Mouse (Mus musculus): ENCODE measurements around the gene Agbl4. TPM values are rescaled to one million over a fixed set of nuclear protein-coding genes. Genes with fewer than 3 reads are reported as not detected.
A peak's percentile ranks its signal among the peaks of the same experiment; 100 is the strongest.

Gene Agbl4
- total RNA-seq, 2 experiments from 2014 or later, result 4.6 to 5.2 TPM

GRCm38 (mm10) chr4:111546009-111546408, 1148.5 kb downstream of the Agbl4 start:
- DNase-seq, result peak; percentile 3
- intact Hi-C loops (cut with DNase I), result no loop called here

DNA sequence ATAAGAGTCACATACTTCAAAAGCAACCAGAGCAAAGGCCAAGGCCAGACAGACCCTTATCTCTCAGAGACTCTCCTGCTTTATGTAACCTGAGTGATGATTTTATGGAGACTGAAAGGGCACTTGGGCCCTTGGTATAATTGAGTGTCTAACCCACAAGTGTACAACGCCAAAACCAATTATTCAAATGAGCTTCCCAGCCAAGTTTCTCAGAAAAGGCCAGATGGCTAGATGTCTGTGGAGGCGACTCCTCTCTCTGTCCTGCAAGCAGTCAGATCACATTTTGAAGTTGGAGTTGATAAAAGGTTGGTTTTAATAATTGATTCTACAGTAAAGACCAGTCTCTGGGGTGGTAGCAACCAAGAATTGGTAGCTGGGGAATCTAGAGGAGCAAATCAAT, 1158.0 kb downstream of the Agbl4 start:
- intact Hi-C loops (cut with DNase I), result no loop called here
- no peak for DNase-seq

DNA sequence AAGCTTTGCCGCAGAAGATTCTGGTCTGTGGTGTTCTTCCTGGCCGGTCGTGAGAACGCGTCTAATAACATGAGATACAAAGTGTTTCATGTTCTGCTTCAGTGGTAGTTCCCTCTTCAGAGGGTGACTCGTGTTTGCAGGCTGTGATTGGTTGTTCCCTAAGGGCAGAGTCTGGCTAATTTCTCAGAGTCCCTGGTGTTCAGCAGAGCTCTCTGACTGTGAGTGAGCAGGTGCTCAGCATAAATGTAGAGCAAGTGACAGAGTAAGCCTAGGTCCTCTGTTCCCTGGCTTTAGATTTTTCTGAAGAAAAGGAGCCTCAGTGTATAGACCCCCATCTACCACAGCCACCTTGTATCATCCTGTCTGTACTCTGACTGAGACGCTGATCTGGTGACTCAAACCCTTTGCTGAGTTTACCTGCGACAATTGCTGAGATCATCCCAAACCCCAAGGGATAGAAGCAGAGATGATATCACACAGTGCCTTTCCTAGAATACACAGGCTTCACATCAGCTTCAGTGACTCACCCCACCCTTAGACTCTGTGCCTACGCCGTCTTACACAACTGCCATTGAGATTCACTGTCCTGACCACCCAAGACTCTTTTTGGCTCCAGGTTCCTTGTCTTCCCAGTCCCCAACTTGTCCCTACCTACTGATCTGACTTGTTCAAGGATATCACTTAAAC, 1179.8 kb downstream of the Agbl4 start:
- no peak for DNase-seq
- intact Hi-C loops (cut with DNase I), result no loop called here

DNA sequence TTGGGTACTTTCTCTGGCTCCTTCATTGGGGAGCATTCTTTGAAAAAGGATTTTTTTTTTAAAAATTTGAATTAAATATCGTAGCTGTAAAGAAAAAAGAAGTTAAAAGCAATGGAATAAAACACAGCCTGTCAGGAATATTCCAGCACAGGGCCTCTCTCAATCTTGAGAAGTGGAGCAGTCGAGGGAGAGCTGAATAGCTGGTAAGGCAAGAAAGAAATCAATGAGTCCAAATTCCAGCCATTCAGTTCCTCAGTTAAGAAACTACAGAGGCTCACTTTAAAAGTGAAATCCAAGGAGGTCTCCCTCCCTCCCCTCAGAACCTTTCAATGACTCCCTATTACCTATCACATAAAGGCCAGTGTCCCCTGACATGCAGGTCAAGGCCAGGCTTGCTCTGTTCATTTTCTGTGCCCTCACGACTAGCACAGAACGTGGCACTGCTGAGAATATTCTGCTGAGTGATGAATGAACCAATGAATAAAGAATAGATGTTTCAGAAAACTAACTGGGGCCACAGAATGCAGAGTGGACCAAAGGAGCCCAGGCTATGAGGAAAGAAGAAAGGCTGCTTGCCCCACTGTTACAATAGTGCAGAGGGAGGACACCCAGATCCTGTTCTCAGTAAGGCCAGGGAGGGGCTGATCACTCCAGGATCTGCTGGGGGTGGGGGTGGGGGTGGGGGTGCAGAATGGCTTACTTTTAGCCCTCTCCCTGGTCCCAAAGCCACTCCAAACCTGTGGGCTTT, 1181.8 kb downstream of the Agbl4 start:
- no peak for DNase-seq
- intact Hi-C loops (cut with DNase I), result no loop called here

DNA sequence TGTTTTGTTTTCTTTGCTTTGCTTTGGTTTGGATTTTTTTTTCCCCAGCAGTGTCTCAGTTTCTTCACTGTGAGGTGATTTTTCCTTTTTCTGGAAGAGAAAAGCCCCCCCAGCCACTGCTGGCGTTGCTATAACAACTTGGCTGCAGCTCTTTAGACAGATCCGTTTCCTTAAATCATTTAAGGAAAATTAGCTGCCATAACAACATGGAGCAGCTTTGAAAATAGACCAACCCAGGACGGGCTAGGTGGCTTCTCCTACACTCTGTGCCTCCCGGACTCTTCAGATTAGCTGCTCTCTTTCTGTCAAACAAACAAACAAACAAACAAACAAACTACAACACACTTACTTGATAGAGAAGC, 1182.4 kb downstream of the Agbl4 start:
- DNase-seq, result no peak
- intact Hi-C loops (cut with DNase I), result no loop called here

DNA sequence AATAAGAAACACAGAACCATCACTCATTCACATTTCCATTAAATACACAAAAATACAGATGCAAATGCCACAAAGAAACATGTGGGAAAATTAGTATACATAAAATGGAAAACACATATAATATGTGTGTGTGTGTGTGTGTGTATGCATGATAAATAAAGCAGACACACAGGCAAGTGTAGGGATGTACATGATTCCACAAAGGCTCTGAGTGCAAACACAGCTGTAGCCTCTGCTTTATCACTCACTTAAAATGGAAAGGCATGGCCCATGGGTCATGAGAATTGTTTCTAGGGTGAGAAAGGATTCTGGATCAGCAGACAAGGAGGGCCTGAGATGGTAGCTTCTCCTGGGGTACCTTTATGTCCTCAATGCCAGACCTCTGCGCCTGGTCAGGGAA, 1182.8 kb downstream of the Agbl4 start:
- intact Hi-C loops (cut with DNase I), result no loop called here
- no peak for DNase-seq

- no peak for DNase-seq
- intact Hi-C loops (cut with DNase I), result no loop called here
These were observed 1186.2 kb downstream of the Agbl4 start for GRCm38 (mm10) chr4:111583562-111584237.

DNA sequence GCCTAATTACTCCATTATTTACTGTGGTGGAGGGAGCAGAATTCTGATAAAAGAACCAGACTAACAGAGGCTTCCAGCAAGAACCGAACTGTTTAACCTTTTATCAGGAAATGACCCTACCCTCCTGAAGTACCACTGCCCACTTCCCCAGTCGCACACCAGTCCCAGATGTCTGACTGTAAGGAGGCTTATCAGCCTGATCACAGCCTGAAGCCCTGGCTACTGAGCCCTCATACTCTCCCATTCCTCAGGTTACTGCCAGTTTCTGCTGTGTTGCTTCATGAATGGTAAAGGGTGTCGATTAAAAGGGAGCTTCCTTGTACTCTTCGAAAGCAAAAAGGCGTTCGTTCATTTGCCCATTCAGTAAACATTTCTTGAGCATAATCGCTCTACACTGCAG, 1186.8 kb downstream of the Agbl4 start:
- DNase-seq, result no peak
- intact Hi-C loops (cut with DNase I), result no loop called here

DNA sequence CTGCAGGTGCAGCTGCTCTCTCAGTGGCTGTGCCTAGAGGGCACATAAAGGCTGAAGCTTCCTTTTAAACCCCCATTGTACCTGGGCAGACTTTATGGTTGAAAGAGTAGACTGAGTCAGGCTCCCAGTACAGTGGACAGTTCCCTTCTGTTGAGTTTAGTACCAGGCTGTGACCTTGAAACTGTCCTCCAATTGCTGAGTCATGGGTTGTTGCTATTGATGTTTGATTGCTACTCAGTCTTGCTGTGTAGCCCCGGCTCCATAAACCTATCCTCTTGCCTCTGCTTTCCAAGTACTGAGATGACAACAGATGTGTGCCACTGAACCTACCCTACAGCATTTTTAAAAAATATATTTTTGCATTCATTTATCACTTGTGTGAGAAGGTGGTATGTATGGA, 1190.8 kb downstream of the Agbl4 start:
- no peak for DNase-seq
- intact Hi-C loops (cut with DNase I), result no loop called here

GRCm38 (mm10) chr4:111589467-111590170, 1192.2 kb downstream of the Agbl4 start:
- DNase-seq, result no peak
- intact Hi-C loops (cut with DNase I), result no loop called here

DNA sequence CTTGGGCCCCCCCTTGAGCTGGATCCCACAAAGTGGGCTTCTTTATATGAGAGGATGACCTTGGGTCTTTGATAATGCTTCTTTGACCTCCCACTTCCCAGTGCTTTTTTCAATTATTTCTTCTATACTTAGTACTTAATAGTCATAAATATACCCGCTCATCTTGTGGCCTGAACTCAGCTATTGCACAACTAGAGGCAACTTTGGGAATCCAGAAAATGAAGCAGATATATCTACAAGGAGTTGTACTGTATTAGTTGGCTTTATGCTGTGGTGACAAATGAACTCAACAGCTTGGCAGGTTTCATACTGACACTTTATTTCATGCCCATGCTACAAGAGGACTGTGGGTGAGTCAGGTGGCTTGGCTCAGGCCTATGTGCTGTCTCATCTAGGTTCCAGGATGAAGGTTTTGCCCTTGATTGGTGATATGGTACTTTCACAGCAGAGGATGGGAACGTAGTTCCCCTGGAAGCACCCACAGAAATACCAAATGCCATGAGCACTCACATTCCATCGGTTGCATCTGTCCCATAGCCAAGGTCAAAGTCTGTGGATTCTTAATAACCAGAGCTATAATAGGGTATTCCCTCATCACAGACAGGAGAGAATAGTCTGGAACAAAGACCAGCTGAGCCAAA, 1197.3 kb downstream of the Agbl4 start:
- intact Hi-C loops (cut with DNase I), result no loop called here

GRCm38 (mm10) chr4:111597249-111597661, 1199.8 kb downstream of the Agbl4 start:
- intact Hi-C loops (cut with DNase I), result no loop called here
- DNase-seq, result peak; percentile 81

More for the DNA sequence above, 1197.3 kb downstream of the Agbl4 start:
- DNase-seq, result no peak

- intact Hi-C loops (cut with DNase I), result no loop called here
These were observed 1200.5 kb downstream of the Agbl4 start for GRCm38 (mm10) chr4:111597986-111598385.

GRCm38 (mm10) chr4:111603194-111603593, 1205.7 kb downstream of the Agbl4 start:
- DNase-seq, result no peak
- intact Hi-C loops (cut with DNase I), result no loop called here

More at GRCm38 (mm10) chr4:111597986-111598385, 1200.5 kb downstream of the Agbl4 start:
- peak; percentile 9 for DNase-seq

DNA sequence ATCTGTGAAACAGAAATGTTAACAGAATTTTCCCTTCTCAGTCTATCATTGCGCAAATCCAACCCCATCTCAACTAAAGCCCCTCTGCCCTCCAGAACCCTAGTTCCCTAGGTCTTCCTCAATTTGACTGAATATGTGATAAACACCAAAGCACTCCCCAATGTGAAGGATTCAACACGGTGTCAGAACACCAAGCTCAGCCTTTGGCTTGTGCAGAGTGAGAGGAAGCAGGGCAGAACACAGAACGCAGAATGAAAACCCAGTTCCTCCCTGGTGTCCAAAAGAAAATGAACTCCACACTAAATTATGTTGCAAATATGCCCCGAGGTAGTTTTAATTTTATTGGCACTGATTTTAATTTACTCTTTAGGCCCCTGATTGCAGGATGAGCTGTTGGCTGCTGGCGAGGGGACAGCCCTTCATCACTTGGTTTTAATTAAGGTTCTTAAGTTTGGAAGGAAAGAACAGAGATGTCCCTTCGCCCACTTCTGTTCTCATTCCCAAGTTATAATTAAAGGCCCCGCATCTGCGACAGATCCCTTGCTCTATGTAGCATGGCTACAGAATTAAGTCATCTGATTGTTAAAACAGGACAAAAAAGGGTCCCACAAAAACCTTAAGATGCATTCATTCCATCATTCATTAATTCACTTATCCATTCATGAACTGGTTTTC, 1210.5 kb downstream of the Agbl4 start:
- intact Hi-C loops (cut with DNase I), result no loop called here
- DNase-seq, result no peak

DNA sequence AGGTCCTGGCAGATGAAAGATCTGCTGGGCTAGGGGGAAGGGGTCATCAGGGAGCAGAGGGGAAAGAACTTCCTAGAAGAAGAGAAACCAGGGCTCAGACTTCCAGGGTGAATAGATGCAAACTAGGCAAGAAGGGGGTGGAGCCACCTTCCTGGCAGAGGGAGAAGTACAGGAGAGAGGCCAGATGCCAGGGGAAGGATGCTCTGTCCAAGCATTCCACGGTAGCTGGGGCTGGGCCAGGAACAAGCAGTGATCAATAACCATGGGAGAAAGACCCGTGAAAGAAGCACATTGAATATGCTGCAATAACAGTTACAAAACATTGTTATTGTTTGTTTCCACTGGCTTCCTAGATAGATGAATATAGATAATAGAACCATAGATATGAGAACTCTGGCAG, 1224.4 kb downstream of the Agbl4 start:
- intact Hi-C loops (cut with DNase I), result loop anchor here (10.0 kb wide), 1 partner anchor 287 kb away; no protein-coding TSS in a partner anchor
- DNase-seq, result peak; percentile 62

DNA sequence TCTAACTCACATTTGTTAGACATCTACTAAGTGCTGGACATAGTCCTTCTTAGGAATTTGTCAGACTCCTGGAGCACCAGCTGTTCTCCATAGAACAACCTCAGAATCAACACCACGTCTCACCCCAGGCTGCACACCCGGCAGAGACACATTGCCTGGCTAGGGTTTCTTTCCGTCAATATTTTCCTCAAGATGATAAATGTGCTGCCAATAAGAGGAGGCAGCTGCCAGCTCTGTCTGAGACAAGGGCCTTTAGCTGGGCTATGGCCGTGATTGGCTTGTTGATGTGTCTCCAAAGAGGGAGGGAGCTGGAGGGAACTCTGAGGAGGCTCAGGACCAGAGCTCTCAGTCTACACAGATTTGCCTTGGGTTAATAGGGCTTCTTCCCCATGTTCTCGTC, 1227.5 kb downstream of the Agbl4 start:
- intact Hi-C loops (cut with DNase I), result loop anchor here (10.0 kb wide), 1 partner anchor 290 kb away; no protein-coding TSS in a partner anchor
- DNase-seq, result no peak

DNA sequence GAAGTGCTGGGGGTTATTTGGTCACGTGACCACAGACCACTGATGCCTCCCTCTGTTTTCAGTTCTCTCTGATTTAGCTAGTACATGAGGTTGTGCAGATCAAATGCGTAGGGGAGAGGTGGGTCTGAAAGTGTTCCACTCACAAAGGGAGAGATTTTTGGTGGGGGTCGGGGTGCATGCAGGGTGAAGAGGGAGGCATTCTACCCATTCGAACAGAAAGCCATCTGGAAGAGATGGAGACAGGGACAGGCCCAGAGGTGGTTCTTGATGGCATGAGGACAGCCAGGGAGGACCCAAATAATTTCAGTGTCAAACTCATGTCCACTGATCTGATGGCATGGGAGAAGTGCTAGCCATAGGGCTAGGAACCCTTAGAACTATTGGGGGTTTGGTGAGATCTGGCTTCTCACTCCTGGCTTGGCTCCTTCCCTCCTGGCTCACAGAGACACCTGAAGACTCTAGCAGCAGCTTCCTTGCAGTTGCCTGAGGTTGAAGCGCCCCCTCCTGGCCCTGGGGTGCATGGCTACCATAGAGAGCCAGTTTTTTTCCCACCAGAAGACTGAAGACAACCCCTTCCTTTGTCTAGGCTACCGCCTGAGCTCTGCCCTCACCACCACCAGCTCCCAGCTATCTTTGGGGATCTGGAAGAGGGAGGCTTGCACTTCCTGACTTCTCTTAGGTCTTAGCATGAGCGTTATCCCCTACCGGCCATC, 1228.8 kb downstream of the Agbl4 start:
- intact Hi-C loops (cut with DNase I), result loop anchor here (2.0 to 10.0 kb wide), 2 partner anchors 129 to 291 kb away; no protein-coding TSS in a partner anchor
- peak; percentile 81 for DNase-seq

DNA sequence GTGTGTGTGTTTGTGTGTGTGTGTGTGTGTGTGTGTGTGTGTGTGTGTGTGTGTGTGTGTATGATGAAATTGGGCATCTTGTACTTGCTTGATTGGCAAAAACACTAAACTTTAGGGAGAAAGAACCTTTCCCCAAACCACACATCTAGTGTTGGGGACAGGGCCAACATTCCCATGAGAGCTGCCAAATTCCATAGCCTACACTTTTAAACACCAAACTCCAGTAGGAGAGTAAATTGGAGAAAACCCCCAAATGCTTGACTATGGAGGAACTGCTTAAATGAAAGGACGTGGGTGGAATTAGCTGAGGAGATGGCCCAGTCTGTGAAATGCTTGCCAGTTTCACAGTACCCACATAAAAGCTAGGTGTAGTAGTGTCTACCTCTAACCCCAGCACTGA, 1235.2 kb downstream of the Agbl4 start:
- DNase-seq, result no peak
- intact Hi-C loops (cut with DNase I), result no loop called here

Measured in left cerebral cortex, postnatal 4 days (tissue).